ENCODE assay signal across 1 mouse cellular context in genomic region chr11:119299391-119300245, GRCm38 (mm10).
TF ChIP-seq lines count a peak whose summit lies in the region.

Gene Eif4a3 (minus strand): TSS chr11:119300089.

TF ChIP-seq in MEL, 35 proteins besides CTCF, POLR2A, EP300 and RAD21 (continued from another document):
- no peak for TF ChIP-seq POLR2AphosphoS5 (IDR thresholded peaks at IDR 0.05; ENCODE audit: borderline replicate concordance, low read depth, low read length)
